Mouse (Mus musculus) cerebellum, adult 8-10 months (tissue): ENCODE data around the gene Gtpbp4.
A peak's percentile ranks its signal among the peaks of the same experiment; 100 is the strongest.
"Not testable (repeated sequence)": the region's sequence is repeated elsewhere in the genome, so short reads cannot be mapped to it uniquely, and the experiment has no call there.

Experiments
- DNase-seq: peaks from one replicate; pipeline ENCODE4 v3.0.0; 2022

Gene Gtpbp4

DNA sequence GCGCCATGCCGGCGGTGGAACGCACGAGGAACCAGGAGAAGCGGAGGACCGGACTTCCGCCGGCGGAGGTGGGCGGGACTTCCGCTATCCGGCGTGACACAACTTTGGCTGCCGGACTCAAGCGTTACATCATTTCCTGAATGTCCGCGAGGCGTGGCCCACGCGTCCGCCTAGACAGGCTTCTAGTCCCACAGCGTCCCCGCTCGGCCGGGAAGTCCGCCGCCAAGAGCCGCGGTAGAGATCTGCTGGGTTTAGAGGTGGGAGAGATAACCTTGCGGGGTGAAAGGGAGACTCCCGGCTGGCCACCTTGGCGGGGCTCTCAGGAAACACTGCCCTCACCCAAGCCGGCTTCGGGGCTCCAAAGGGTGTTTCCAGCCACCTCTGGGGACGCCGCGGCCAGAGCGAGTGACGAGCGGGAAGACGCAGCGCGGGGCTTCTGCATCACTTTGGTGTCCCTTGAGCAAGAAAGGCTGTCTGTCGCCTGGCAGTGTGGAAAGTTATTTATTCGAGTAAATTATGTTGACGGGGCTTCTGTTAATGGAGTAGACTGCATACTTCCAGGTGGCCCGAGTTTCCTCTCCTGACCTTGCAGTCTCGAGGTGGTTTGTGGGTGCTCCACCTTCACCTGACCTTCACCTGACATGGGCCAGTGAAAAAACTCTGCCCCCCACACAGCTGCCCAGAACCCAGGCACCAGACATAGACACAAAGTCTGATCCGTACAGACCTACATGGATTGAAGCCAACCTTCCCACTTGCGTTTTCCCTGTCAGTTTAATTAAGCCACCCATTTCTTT lies at the start of gene Gtpbp4:
Gene Gtpbp4, minus strand, starts transcription at position 94 of the 797 bp plus-strand sequence.
- peak; percentile 95 for DNase-seq

DNA sequence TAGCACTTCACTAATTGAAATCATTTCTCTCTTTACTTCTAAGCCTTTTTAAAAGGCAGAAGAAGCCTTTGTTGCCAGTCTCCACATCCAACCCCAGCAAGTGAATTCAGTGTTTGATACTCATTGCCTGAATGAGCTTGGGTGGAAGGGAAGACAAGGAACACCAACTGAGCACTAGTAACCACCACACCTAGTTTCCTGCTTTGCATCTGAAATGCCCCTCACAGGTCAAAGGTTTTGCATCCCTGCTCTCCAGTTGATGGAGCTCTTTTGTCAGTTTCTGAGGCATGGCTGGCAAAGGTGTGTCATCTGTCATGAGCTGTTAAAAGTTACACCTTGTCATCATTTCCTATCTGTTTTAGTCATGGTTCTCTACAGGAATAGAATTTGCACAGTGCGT lies 48.8 kb upstream of the Gtpbp4 start:
- no peak for DNase-seq

DNA sequence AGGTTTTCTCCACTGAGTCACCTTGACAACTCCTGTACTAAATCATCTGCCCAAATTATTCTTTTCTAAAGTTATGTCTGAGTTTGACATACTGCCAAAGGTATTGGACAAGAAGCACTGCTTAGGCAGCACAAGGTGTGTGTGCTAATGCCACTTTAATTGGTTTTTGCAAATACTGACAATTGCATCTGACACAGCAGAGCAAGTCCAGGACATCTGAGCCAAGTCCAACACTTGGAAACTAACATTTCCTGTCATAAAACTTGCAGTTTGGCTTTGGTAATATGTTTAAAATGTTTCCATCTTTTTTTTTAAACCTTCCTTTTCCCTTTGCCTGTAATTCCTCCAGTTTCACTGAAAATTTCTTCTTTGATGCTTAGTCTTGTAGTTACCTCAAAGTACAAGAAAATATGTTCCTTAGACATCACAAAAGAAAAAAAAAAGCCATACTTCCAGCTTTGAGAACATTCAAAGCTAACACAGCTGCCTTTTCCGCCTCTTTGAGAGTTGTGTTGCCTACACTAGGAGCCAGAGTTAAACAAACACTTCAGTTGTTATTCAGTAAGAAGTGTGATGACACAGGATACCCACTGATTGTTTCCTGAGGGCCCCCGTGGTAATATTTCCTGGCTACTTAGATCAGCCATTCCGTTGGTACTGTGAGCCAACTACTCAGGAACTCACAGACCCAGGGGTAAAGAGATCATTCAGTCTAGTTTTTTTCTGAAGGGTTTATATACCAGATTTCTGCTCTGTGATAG lies 47.6 kb upstream of the Gtpbp4 start:
- no peak for DNase-seq

DNA sequence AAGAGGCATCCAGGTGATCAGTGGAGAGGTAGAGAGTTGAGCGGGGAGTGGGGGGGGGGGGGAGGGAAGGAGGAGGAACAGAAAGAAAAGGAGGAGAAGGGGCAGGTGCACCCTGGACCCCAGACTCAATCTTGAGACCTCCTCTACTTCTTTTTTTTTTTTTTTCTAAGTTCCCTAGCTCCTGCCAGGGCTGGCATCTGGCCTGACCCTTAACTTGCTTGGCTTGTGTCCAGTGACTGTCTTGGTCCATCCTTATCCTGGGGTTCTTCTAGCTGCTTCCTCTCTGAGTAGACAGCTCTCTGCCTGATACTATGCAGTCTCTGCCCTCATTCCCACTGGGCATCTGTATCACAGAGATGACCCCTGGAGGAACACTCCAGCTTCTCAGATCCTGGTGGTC lies 44.7 kb upstream of the Gtpbp4 start:
- DNase-seq = no peak

DNA sequence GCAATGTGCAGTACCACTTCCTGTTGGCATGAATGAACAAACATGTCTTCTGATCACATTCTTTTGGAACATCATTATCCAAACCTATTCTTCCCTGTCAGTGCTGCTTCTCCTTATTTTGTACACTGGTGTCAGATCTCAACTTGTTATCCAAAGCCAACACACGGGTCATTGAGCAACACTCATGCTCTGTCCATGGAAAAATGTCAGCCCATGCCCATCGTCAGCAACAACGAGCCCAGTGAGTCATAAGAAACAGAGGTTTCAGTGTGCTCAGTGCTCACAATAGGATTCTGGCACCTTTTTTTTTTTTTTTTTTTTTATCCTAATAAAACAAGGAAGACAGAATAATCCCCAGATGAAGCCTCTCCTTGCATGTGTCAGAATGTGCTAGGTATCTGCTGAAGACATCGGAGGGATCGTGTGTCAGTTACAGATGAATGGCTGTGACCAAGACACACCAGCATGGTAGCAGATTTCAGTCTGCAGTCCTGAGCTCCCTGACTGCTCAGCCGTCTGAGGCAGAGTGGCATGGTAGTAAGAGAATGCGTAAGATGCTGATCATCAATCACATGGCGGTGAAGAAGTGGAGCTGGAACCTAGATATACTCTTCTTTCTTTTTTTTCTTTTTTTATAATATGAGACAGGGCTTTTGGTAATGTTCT lies 36.2 kb upstream of the Gtpbp4 start:
- DNase-seq = no peak

DNA sequence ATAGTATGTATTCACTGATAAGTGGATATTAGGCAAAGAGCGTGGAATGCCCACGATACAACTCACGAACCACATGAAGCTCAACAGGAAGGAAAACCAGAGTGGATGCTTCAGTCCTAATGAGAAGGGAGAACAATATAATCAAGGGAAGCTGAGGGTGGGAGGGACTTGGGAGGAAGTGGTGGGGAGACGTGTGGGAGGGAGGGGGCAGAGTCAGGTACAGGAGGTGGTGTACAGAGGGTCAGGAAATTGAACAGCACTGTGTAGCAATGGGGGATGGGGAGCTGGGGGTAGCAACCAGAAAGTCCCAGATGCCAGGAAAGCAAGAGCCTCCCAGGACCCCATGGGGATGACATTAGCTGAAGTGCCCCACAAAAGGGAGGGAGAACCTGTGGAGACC lies 34.5 kb upstream of the Gtpbp4 start:
- DNase-seq = no peak

DNA sequence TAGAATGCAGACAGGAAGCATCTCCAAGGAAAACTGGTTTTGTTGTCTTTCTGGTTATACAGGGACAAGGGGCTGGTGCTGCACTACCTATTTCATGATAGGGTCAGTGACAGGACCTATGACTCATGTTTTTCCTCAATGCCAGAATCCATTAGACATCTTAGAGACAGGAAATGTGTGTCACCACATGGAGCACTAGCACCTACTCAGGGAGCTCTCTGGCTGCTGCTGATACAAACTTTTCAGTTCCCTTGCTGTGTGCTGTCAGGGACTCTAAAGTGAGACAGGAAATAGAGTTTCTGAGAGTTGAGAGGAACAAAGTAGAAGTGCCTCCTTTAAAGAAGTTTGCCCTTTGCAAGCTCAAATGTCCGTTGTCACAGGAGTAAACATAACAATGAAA lies 31.4 kb upstream of the Gtpbp4 start:
- DNase-seq = no peak

DNA sequence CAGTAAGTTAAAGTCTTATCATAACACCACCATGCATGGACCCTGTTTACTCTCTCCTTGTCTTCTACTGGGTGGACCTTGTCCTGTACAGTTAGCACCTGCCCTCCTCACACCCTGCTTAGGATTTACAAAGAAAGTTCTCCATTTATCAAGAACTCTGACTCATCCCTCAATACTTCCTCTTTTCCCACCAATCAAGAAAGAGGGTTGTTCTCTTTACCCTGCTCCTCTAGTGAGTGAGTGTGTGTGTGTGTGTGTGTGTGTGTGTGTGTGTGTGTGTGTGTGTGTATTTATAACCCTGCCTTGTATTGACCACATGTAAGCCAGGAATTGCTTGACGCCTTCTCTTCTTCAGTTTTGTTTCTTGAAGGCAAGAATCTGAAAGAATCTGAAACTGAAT lies 26.7 kb upstream of the Gtpbp4 start:
- no peak for DNase-seq

DNA sequence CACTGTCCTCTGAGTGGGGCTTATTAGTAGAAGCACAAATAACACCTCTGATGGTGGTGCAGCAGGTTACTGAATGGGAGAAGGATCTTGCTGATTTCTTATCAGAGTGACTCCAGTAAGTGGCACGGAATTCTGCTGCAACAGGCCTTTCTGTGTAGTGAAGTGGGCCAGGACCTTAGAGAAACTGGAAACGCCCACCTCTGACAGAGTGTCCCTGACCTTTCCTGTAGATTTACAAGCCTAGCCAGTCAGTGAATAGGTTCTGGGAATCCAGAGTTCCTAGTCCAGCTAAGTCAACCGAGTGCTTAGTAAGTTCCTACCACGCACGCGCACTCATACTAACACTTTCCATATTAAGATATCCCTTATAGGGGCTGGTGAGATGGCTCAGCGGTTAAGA lies 25.7 kb upstream of the Gtpbp4 start:
- DNase-seq = no peak

DNA sequence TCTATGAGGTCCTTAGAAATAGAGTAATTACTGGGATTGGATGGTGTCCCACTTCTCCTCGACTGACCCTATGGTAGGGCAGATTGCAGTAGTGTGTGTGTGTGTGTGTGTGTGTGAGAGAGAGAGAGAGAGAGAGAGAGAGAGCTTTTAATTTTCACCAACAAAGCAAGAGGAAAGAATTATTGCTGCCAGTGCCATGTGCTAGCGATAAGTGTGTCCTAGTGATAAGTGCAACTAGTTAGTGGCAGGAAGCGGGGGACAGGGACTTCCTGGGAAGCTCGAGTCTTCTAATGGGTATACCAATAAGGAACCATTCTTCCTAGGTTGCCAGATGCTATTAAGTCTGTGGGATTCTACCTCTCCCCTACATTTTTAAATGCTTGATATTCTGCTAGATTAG lies 23.8 kb upstream of the Gtpbp4 start:
- DNase-seq = no peak

DNA sequence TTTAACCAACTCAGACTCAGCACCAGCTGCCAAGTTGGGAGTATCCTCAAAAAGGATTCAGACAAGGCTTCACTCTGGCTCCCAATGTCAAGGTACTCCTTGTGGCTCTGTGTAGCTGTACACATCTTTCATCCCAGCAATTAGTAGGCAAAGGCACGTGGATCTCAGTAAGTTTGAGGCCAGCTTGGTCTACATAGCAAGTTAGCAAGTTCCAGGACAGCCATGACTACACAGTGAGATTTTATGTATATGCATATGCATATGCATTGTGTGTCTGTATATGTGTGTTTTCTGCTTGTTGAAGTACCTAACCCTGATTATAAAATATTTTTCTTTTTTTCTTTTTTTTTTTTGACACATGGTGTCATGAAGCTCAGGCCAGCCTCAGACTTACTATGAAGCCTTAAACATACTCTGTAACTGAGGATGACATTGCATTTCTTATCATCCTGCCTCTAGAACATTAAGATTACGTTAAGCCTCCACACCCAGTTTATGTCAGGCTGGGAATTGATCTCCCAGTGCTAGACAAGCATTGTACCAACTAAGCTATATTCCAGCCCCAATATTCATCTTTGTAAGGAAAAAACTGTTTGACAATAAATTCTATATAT lies 23.2 kb upstream of the Gtpbp4 start:
- no peak for DNase-seq

DNA sequence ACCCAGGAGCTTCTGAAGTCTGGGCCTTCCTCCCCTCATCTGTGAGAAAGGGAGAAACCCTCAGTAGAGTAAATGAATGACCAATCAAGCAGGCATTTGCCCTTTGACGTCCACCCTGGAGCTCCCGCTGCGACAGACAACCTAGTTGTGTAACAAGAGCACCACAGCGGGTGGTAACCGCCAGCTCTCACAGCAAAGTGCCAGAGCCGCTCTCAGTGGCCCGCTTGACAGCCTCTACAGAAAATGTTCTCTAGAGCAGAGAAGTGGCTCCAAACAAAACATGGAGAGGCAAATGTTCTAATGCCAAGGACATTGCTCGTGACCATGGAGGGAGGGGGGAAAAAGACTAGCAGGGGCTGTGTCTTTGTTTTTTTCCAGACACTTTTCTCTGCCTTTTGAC lies 21.3 kb upstream of the Gtpbp4 start:
- peak; percentile 1 for DNase-seq

DNA sequence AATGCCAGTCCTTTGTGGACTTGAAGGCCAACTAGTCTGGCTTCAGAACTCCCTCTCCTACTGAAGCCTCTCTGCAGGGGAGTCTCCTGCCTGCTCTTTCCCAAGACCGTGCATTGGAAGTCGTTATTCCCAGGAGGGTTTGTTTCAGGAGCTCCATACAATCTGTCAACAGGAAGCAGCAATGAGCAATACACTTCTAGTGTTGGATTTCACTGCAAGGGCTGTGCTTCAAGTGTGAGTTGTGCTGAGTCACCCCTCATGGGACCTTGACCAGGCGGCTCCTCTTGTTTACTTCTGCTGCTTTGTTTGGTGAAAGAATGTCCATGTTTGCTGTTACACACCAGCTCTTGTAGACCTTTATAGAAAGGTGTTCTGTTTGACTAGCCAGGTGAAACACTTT lies 18.5 kb upstream of the Gtpbp4 start:
- no peak for DNase-seq

DNA sequence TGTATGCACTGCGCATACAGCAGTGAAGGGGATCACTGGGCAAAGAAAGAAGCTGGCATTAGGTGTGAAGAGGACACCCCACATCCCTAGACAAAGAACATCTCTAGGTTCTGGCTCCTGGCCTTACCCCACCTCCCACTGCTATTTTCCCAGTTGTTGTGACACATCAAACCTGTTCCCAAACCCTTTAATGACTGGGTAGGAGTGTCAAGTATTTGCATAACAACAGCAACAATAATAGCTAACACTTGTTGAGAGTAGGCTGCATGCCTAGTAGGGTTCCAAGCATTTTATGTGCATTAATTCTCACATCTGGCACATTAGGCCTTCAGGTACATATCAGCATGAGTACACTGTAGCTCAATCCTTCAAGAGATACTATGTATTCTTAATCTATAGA lies 17.6 kb upstream of the Gtpbp4 start:
- no peak for DNase-seq

DNA sequence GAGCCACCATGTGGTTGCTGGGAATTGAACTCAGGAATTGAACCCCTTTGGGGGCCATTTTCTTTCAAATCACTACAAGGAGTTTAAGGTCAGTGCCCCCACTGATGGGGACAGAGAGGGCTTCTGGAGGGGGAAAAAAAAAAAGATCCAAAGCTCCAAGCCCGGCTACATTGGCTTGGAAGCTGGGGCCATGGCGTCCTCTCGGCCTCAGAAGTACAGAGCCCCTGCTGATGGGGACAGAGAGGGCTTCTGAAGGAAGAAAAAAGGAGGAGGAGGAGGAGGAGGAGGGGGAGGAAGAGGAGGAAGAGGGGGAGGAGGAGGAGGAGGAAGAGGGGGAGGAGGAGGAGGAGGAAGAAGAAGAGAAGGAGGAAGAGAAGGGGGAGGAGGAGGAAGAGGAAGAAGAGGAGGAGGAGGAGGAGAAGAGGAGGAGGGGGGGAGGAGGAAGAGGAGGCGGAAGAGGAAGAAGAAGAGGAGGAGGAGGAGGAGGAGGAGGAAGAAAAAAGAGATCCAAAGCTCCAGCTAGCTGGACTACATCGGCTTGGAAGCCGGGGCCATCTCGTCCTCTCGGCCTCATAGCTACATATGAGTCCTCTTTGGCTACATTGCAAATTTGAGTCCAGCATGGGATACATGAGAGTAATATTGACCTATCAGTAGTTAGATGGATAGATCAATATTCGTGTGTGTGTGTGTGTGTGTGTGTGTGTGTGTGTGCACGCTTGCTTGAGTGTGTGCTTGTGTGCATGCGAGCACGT lies 15.9 kb upstream of the Gtpbp4 start:
- DNase-seq = peak; percentile 33

DNA sequence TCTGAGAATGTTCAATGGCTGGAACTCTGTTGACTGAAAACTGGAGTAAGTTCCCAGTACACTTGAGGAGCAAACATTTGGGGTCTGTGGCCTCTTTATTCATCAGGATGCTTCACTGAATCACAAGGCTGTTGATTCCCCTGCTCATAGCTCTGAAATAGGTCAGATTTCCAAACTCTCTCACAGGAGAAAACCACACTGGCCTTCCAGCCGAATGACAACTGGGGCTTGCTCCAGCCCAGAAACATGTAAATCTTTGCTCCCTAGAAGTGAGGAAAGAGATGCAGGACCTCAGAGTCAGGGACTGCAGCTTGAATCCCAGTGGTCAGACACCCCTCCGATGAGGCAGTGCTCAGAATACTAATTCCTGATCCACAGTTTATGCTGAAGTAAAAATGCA lies 7.4 kb upstream of the Gtpbp4 start:
- DNase-seq = no peak

DNA sequence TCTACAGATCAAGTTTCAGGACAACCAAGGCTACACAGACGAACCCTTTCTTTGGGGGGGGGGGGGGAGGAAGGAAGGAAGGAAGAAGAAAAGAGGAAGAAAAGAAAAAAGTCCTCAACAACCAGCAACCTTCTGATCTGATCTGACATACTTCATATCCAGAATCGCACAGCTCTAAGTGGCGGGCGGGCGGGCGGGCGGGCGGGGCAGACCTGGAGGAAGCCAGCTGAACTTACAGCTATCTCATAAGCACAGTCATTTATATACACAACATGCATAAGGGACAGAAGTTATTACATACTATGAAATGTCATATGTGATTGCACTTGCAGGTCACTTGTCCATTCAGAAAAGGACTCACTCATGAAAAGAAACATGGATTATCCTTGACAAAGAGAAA lies 3.6 kb upstream of the Gtpbp4 start:
- DNase-seq = no peak

DNA sequence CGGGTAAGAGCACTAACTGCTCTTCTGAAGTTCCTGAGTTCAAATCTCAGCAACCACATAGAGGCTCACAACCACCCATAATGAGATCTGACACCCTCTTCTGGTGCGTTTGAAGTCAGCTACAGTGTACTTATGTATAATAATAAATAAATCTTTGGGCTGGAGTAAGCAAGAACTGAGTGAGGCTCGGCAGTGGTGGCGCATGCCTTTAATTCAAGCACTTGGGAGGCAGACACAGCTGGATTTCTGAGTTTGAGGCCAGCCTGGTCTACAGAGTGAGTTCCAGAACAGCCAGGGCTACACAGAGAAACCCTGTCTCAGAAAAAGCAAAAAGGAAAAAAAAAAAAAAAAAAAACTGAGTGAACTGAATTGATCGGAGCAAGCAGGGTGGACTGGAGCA lies 1.3 kb upstream of the Gtpbp4 start:
- not testable (repeated sequence) for DNase-seq

DNA sequence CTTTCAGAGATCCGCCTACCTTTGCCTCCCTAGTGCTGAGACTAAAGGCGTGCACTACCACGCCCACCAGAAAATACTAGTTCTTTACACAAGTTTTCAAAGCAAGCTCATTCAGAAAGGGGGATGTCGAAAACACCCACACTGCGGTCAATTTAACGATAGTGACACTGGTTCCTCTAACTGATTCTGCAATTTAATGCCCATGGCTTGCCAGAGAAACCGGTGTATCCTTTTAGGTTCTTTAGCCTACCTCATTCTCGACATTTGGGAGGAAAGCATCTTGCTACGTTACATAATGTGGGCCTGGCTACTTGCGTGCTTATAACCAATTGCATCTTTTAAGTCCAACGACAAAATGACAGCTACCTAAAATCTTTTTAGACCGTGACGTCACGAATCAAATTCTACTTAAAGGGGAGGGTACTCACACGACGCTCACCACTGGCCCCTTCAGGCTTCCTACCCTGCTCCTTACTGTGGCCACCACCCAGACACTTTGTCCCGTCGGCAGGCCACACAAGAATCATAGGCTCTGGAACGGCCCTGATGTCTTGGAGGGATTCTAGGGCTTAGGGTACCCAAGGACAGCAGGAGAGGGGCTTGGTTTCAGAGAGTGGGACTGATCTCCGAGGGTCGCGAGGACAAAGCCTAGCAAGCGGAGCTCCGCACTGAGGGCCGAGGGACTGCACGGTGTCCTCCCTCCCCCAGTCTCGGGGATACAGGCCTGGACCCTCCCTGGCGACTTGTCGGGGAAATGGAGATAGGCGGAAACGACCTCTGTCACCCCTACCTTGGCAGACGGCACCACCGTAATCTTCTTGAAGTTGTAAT lies 509 bp downstream of the Gtpbp4 start:
- peak; percentile 5 for DNase-seq

DNA sequence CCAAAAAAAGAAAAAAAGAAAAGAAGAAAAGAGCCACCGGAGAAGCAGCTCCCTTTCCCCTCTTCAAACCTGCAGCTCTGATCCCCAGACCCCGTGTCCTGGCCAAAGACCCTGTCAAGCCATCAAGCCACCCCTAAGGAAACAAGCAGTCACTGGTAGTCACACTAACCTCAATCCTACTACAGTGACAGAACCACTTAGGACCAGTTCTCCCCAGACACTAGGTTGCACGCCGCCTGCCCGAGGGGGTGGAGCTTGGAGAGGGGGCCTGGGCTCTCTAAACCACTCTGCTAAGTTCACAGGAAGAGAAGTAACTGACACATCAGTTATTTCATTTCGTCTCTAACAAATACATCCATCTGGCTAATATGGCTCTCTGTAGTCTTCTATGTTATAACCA lies 3.7 kb downstream of the Gtpbp4 start:
- DNase-seq = no peak

DNA sequence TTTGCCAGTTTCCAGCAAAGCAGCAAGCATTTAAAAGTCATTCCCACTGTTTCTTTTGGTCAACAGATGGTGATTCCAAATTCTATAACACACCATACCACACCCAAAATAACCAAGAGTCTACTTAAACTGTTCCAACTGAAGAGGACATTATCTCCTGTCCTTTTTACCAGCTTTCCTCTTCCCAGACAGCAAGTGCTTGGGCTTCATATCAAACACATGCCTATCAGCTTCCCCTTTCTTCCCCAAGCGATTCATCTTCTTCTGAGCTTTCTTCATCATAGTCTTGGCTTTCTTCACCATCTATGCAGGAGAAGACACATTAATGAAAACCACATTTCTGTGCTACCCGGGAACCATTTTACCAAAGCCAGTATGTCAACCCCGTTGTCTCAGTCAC lies 22.9 kb downstream of the Gtpbp4 start:
- no peak for DNase-seq

DNA sequence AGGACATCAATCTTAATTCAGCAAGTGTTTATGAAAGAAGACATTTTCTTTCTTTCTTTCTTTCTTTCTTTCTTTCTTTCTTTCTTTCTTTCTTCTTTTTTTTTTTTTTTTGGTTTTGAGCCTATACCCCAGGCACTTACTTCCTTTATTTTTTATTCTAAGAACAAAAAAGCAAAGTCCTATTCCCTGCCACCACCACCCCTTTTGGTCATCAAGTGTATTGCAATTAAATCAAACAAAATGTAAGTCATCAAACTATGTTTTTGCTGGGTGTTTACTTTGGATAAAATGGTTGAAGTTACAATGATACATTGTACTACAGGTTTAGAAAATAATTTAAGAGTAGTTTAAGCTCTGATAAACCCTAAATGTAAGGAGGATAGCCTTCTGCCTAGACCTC lies 23.5 kb downstream of the Gtpbp4 start:
- no peak for DNase-seq
